Comparison of ENCODE assay signal across 8 mouse cellular contexts in genomic region chr9:67813665-67814337, GRCm38 (mm10). TPM values are rescaled to one million over a fixed set of nuclear protein-coding genes. Genes with fewer than 3 reads are reported as not detected.
A peak's percentile ranks its signal among the peaks of the same experiment; 100 is the strongest.
DNase-seq lines count a peak whose midpoint lies in the region; ATAC-seq and TF ChIP-seq lines count a peak whose summit lies in the region.

No protein-coding gene starts in this region.

- H3K27ac ChIP-seq in forebrain, embryonic 11.5 days (ENCODE audit: low read depth, low read length) = no peak overlapping the region
- no peak overlapping the region for H3K27ac ChIP-seq in forebrain, embryonic 14.5 days (ENCODE audit: low read depth, low read length)
- no peak overlapping the region for H3K27ac ChIP-seq in liver, embryonic 11.5 days (ENCODE audit: low read depth, low read length)
- no peak overlapping the region for H3K27ac ChIP-seq in forebrain, postnatal 0 days (ENCODE audit: low read depth, low read length)

- H3K9me3 ChIP-seq in forebrain, embryonic 11.5 days (ENCODE audit: control insufficient read depth, low read length) = no peaks in the 10 kb centered on the region
- H3K9me3 ChIP-seq in forebrain, embryonic 14.5 days (replicated peaks; ENCODE audit: control insufficient read depth, low read length) = no peaks in the 10 kb centered on the region
- no peaks in the 10 kb centered on the region for H3K9me3 ChIP-seq in liver, embryonic 11.5 days (ENCODE audit: control insufficient read depth, low read length)
- H3K9me3 ChIP-seq in forebrain, postnatal 0 days (ENCODE audit: low read length) = no peaks in the 10 kb centered on the region

- H3K4me1 ChIP-seq in forebrain, embryonic 11.5 days (replicated peaks; ENCODE audit: control insufficient read depth, insufficient read depth, low read length) = no peaks in the 10 kb centered on the region
- H3K4me1 ChIP-seq in forebrain, embryonic 14.5 days (ENCODE audit: control insufficient read depth, insufficient read depth, low read length) = no peaks in the 10 kb centered on the region
- peaks cover 3% of the 10 kb centered on the region; the same call in 1 of the 2 replicates for H3K4me1 ChIP-seq in liver, embryonic 11.5 days (replicated peaks; ENCODE audit: control insufficient read depth, insufficient read depth, low read length)
- H3K4me1 ChIP-seq in forebrain, postnatal 0 days (ENCODE audit: insufficient read depth) = no peaks in the 10 kb centered on the region

- no peak overlapping the region for H3K4me3 ChIP-seq in forebrain, embryonic 11.5 days (ENCODE audit: low read depth, low read length)
- H3K4me3 ChIP-seq in forebrain, embryonic 14.5 days (ENCODE audit: low read depth, low read length) = no peak overlapping the region
- H3K4me3 ChIP-seq in liver, embryonic 11.5 days (ENCODE audit: low read depth, low read length) = no peak overlapping the region
- no peak overlapping the region for H3K4me3 ChIP-seq in forebrain, postnatal 0 days (ENCODE audit: low read depth, low read length)

- H3K36me3 ChIP-seq in forebrain, embryonic 11.5 days (ENCODE audit: control insufficient read depth, insufficient read depth, low read length) = no peaks in the 10 kb centered on the region
- H3K36me3 ChIP-seq in forebrain, embryonic 14.5 days (ENCODE audit: control insufficient read depth, insufficient read depth, low read length) = no peaks in the 10 kb centered on the region
- H3K36me3 ChIP-seq in liver, embryonic 11.5 days (ENCODE audit: control insufficient read depth, insufficient read depth, low read length) = no peaks in the 10 kb centered on the region
- H3K36me3 ChIP-seq in forebrain, postnatal 0 days (ENCODE audit: insufficient read depth) = no peaks in the 10 kb centered on the region

- peak; percentile 56 for DNase-seq in forebrain, embryonic 11.5 days (ENCODE audit: low spot score)
- no peak for DNase-seq in forebrain, embryonic 14.5 days (ENCODE audit: low spot score)
- peak; percentile 85 for DNase-seq in fibroblast of lung, adult 2 months (ENCODE audit: low read depth)
- DNase-seq in heart, postnatal 4 days = peak; percentile 85
- peak; percentile 39 for DNase-seq in liver, embryonic 11.5 days (ENCODE audit: low spot score)
- peak; percentile 62 for DNase-seq in testis, postnatal 10 days (ENCODE audit: low spot score)
- no peak for DNase-seq in forebrain, postnatal 0 days
- DNase-seq in cerebellum, postnatal 4 days (ENCODE audit: low spot score in 2 of 2) = no peak

- WGBS in forebrain, embryonic 11.5 days = 14% methylated on average over 8 of the region's 8 CpGs
- 11% methylated on average over 8 of the region's 8 CpGs for WGBS in forebrain, embryonic 14.5 days
- WGBS in liver, embryonic 11.5 days = 12% methylated on average over 8 of the region's 8 CpGs
- WGBS in forebrain, postnatal 0 days = 14% methylated on average over 8 of the region's 8 CpGs

- H3K9ac ChIP-seq in forebrain, embryonic 11.5 days (ENCODE audit: low read length) = no peak overlapping the region
- H3K9ac ChIP-seq in forebrain, embryonic 14.5 days (ENCODE audit: low read length) = no peak overlapping the region
- H3K9ac ChIP-seq in liver, embryonic 11.5 days (ENCODE audit: low read depth, low read length) = no peak overlapping the region
- H3K9ac ChIP-seq in forebrain, postnatal 0 days = no peak overlapping the region

- no peak overlapping the region for H3K4me2 ChIP-seq in forebrain, embryonic 11.5 days (ENCODE audit: low read depth, low read length, severe bottlenecking)
- no peak overlapping the region for H3K4me2 ChIP-seq in forebrain, embryonic 14.5 days (ENCODE audit: low read length)
- no peak overlapping the region for H3K4me2 ChIP-seq in liver, embryonic 11.5 days
- no peak overlapping the region for H3K4me2 ChIP-seq in forebrain, postnatal 0 days (ENCODE audit: low read depth)

- no peak for ATAC-seq in forebrain, embryonic 11.5 days (replicated peaks; ENCODE audit: low FRiP score)
- ATAC-seq in forebrain, embryonic 14.5 days = no peak
- no peak for ATAC-seq in liver, embryonic 11.5 days (replicated peaks; ENCODE audit: low FRiP score)
- ATAC-seq in forebrain, postnatal 0 days = no peak

- no peaks in the 10 kb centered on the region for H3K27me3 ChIP-seq in forebrain, embryonic 11.5 days (ENCODE audit: control insufficient read depth, insufficient read depth, low read length)
- no peaks in the 10 kb centered on the region for H3K27me3 ChIP-seq in forebrain, embryonic 14.5 days (replicated peaks; ENCODE audit: control insufficient read depth, insufficient read depth, low read length)
- no peaks in the 10 kb centered on the region for H3K27me3 ChIP-seq in liver, embryonic 11.5 days (replicated peaks; ENCODE audit: control insufficient read depth, insufficient read depth, low read length)
- no peaks in the 10 kb centered on the region for H3K27me3 ChIP-seq in forebrain, postnatal 0 days (ENCODE audit: insufficient read depth, low read length)

- no peak for TF ChIP-seq CTCF in forebrain, postnatal 0 days (IDR thresholded peaks at IDR 0.05; ENCODE audit: low read depth)

RNA-seq across cellular contexts. Expression of gene C2cd4a, which starts 18.3 kb away (rescaled TPM):
- polyA plus RNA-seq in forebrain, embryonic 11.5 days (2014; fragmentation: Nextera tagmentation; extraction: Ambion mirVana) = 0.13 and 0.25 TPM in 2 replicates
- 0.24 TPM in 1 of 2 replicates, not detected in the other for polyA plus RNA-seq in forebrain, embryonic 14.5 days (2014; fragmentation: Nextera tagmentation; extraction: Ambion mirVana)
- total RNA-seq in heart, postnatal 4 days (2021) = not detected
- 2.6 and 4.2 TPM in 2 replicates for polyA plus RNA-seq in liver, embryonic 11.5 days (2014; fragmentation: Nextera tagmentation; extraction: Ambion mirVana)
- total RNA-seq in forebrain, postnatal 0 days (2014; rRNA removed) = 0.14 and 0.15 TPM in 2 replicates
- polyA plus RNA-seq in forebrain, postnatal 0 days (2015; fragmentation: Nextera tagmentation; extraction: Ambion mirVana) = 0.33 and 0.46 TPM in 2 replicates

RNA-seq across cellular contexts. Expression of gene Vps13c, which starts 26.4 kb away (rescaled TPM):
- 5.6 and 7.1 TPM in 2 replicates for polyA plus RNA-seq in forebrain, embryonic 11.5 days (2014; fragmentation: Nextera tagmentation; extraction: Ambion mirVana)
- polyA plus RNA-seq in forebrain, embryonic 14.5 days (2014; fragmentation: Nextera tagmentation; extraction: Ambion mirVana) = 8.3 and 10.5 TPM in 2 replicates
- total RNA-seq in heart, postnatal 4 days (2021) = 10 to 100 TPM; 28.9 to 30.7 TPM
- polyA plus RNA-seq in liver, embryonic 11.5 days (2014; fragmentation: Nextera tagmentation; extraction: Ambion mirVana) = 13.5 and 14.7 TPM in 2 replicates
- total RNA-seq in forebrain, postnatal 0 days (2014; rRNA removed) = 20.9 and 22.9 TPM in 2 replicates
- polyA plus RNA-seq in forebrain, postnatal 0 days (2015; fragmentation: Nextera tagmentation; extraction: Ambion mirVana) = 2.8 and 4.6 TPM in 2 replicates

RNA-seq across cellular contexts. Expression of gene C2cd4b, which starts 54.6 kb away (rescaled TPM):
- polyA plus RNA-seq in forebrain, embryonic 11.5 days (2014; fragmentation: Nextera tagmentation; extraction: Ambion mirVana) = 0.13 TPM in 1 of 2 replicates, not detected in the other
- 0.41 and 0.48 TPM in 2 replicates for polyA plus RNA-seq in forebrain, embryonic 14.5 days (2014; fragmentation: Nextera tagmentation; extraction: Ambion mirVana)
- total RNA-seq in heart, postnatal 4 days (2021) = 1 to 10 TPM in 1 of 2 experiments, under 1 TPM in 1; 0.92 to 1.4 TPM
- polyA plus RNA-seq in liver, embryonic 11.5 days (2014; fragmentation: Nextera tagmentation; extraction: Ambion mirVana) = not detected in 2 replicates
- total RNA-seq in forebrain, postnatal 0 days (2014; rRNA removed) = 0.92 and 1.00 TPM in 2 replicates
- polyA plus RNA-seq in forebrain, postnatal 0 days (2015; fragmentation: Nextera tagmentation; extraction: Ambion mirVana) = 2.4 and 3.0 TPM in 2 replicates

Comparison
In these comparisons a context has a peak if more than half of its experiments do, and no peak if none do; other contexts are left out.
1. DNase-seq: peak in forebrain, embryonic 11.5 days (single experiment), fibroblast of lung, adult 2 months (single experiment), heart, postnatal 4 days (single experiment), liver, embryonic 11.5 days (single experiment) and testis, postnatal 10 days (single experiment); none in forebrain, embryonic 14.5 days (single experiment), forebrain, postnatal 0 days (single experiment) and cerebellum, postnatal 4 days (0 of 2).